Mouse (Mus musculus): ENCODE measurements at regions not wholly inside any gene's neighbourhood (a gene's known extent, or its start where the extent isn't known, plus 50 kb on each side); places are given as distances from the start of the nearest gene placed in this dataset.

DNA sequence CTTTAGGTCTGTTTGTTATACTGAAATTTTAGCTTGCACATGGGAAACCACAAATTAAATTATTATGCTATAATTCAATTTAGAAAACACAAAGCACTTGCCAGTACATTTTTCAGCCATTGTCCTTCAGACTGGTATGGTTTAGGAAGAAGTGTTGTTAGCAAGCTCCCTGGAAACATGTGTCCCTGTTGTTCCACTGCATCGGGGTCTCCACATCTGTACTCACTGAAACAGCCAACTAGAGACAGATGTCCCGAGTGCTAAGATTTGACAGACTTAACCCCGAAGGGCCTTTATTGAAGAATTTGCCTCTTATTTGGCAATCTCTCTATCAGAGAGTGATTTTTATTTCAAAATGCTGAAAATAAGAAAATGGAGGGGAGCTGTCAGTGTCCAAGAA, 362.6 kb downstream of the Rfpl4b start:
- WGBS, result 75% methylated on average over 3 of the region's 3 CpGs
- Histone ChIP-seq H3K27me3 (ENCODE audit: control insufficient read depth, insufficient read depth, low read length) (no peaks in the 10 kb centered on the region), H3K27ac (replicated peaks; ENCODE audit: insufficient read depth, low read depth, low read length) (no peak overlapping the region), H3K36me3 (ENCODE audit: control insufficient read depth, insufficient read depth, low read length) (no peaks in the 10 kb centered on the region), H3K4me1 (ENCODE audit: control insufficient read depth, insufficient read depth, low read length) (no peaks in the 10 kb centered on the region), H3K4me3 (ENCODE audit: insufficient read depth, low read depth, low read length) (no peak overlapping the region), H3K79me2 (ENCODE audit: control insufficient read depth, insufficient read depth, low read length) (no peaks in the 10 kb centered on the region), H3K9ac (ENCODE audit: low read depth, low read length) (no peak overlapping the region)
- no peak for DNase-seq (ENCODE audit: extremely low read depth, low read depth, low spot score)
- TF ChIP-seq POLR2A (IDR thresholded peaks at IDR 0.05; ENCODE audit: extremely low read depth, insufficient read depth, low read length) (no peak), CTCF (IDR thresholded peaks at IDR 0.05; ENCODE audit: low read depth, low read length) (no peak)

DNA sequence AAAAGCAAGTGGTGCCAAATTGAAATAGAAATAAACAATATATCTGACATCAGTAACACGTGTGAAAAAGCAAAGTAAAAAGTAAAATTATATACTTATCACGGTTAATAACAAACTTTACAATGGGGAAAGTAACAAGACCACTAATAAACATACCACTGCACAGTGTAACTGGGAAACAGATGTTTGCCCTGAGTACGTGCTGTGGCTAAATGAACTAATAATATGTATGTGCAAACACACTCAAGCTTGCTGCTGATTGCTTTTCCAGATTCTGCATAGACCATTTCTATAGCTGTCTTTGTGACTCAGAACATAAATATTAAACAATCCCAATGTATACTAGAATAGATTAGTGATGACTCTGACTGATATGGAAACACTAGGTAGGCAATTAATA, 363.2 kb downstream of the Rfpl4b start:
- H3K79me2 ChIP-seq (ENCODE audit: control insufficient read depth, insufficient read depth, low read length), result no peaks in the 10 kb centered on the region
- TF ChIP-seq POLR2A (IDR thresholded peaks at IDR 0.05; ENCODE audit: extremely low read depth, insufficient read depth, low read length) (no peak), CTCF (IDR thresholded peaks at IDR 0.05; ENCODE audit: low read depth, low read length) (no peak)
- no peaks in the 10 kb centered on the region for H3K4me1 ChIP-seq (ENCODE audit: control insufficient read depth, insufficient read depth, low read length)
- no peaks in the 10 kb centered on the region for H3K27me3 ChIP-seq (ENCODE audit: control insufficient read depth, insufficient read depth, low read length)
- no peak for DNase-seq (ENCODE audit: extremely low read depth, low read depth, low spot score)
- H3K36me3 ChIP-seq (ENCODE audit: control insufficient read depth, insufficient read depth, low read length), result no peaks in the 10 kb centered on the region
- no peak overlapping the region for H3K9ac ChIP-seq (ENCODE audit: low read depth, low read length)
- WGBS, result 77% methylated on average over 3 of the region's 3 CpGs
- H3K4me3 ChIP-seq (ENCODE audit: insufficient read depth, low read depth, low read length), result no peak overlapping the region
- no peak overlapping the region for H3K27ac ChIP-seq (replicated peaks; ENCODE audit: insufficient read depth, low read depth, low read length)

DNA sequence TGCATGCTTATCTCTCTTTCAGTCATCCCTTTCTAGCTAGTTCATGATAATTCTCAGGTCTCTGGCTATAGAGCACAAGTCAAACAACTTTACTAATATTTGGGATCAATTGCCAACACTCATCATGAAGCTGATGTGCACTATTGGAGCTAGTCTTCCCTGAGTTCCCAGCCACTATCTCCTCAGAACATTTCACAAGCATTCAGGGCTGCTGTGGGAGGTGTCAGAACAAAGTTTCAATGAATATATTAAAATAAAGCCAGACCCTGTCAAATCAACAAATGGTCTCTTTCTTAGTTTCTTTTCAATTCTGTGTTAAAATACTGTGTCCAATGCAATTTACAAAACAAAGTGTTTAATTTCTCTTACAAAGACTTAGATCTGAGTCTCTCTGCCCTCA, 364.8 kb downstream of the Rfpl4b start:
- no peak overlapping the region for H3K4me3 ChIP-seq (ENCODE audit: insufficient read depth, low read depth, low read length)
- no peak overlapping the region for H3K9ac ChIP-seq (ENCODE audit: low read depth, low read length)
- H3K4me1 ChIP-seq (ENCODE audit: control insufficient read depth, insufficient read depth, low read length), result no peaks in the 10 kb centered on the region
- H3K79me2 ChIP-seq (ENCODE audit: control insufficient read depth, insufficient read depth, low read length), result no peaks in the 10 kb centered on the region
- TF ChIP-seq CTCF (IDR thresholded peaks at IDR 0.05; ENCODE audit: low read depth, low read length) (no peak), POLR2A (IDR thresholded peaks at IDR 0.05; ENCODE audit: extremely low read depth, insufficient read depth, low read length) (no peak)
- H3K36me3 ChIP-seq (ENCODE audit: control insufficient read depth, insufficient read depth, low read length), result no peaks in the 10 kb centered on the region
- no peak overlapping the region for H3K27ac ChIP-seq (replicated peaks; ENCODE audit: insufficient read depth, low read depth, low read length)
- no peak for DNase-seq (ENCODE audit: extremely low read depth, low read depth, low spot score)
- H3K27me3 ChIP-seq (ENCODE audit: control insufficient read depth, insufficient read depth, low read length), result no peaks in the 10 kb centered on the region

DNA sequence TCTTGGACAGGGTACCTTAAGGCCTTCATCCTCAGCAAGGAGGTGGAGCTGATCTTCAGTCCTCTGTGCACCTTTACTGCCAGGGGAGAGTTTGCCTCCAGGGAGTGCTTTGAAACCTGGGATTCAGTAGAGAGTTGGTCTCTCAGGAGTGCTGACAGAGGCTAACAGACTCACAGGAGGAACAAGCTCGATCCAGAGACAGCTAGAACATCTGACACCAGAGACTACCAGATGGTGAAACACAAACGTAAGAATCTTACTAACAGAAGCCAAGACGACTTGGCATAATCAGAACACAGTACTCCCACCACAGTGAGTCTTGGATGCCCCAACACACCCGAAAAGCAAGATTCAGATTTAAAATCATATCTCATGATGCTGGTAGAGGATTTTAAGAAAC, 372.3 kb downstream of the Rfpl4b start:
- H3K27ac ChIP-seq (replicated peaks; ENCODE audit: insufficient read depth, low read depth, low read length), result no peak overlapping the region
- TF ChIP-seq CTCF (IDR thresholded peaks at IDR 0.05; ENCODE audit: low read depth, low read length) (no peak), POLR2A (IDR thresholded peaks at IDR 0.05; ENCODE audit: extremely low read depth, insufficient read depth, low read length) (no peak)
- DNase-seq (ENCODE audit: extremely low read depth, low read depth, low spot score), result no peak
- no peaks in the 10 kb centered on the region for H3K79me2 ChIP-seq (ENCODE audit: control insufficient read depth, insufficient read depth, low read length)
- no peaks in the 10 kb centered on the region for H3K36me3 ChIP-seq (ENCODE audit: control insufficient read depth, insufficient read depth, low read length)
- H3K4me3 ChIP-seq (ENCODE audit: insufficient read depth, low read depth, low read length), result no peak overlapping the region
- no peak overlapping the region for H3K9ac ChIP-seq (ENCODE audit: low read depth, low read length)
- H3K4me1 ChIP-seq (ENCODE audit: control insufficient read depth, insufficient read depth, low read length), result no peaks in the 10 kb centered on the region
- 79% methylated on average over 4 of the region's 4 CpGs for WGBS
- H3K27me3 ChIP-seq (ENCODE audit: control insufficient read depth, insufficient read depth, low read length), result no peaks in the 10 kb centered on the region

DNA sequence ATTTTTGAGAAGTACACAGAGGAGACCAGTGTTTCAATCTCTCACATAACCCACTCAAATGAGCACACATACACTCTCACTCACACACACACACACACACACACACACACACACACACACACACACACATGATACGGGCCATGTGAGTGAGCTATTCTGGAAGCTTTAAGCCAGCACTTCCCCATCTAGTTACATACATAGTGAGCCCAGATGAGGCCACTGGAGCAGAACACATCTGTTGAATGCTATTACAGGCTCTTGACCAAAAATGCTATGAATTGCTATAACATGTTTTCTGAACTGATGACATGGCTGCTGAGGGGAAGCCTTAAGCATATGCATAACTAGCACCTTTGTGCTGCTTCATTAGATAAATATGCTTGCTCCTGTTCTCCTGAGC, 373.9 kb downstream of the Rfpl4b start:
- 96% methylated on average over 1 of the region's 1 CpGs for WGBS
- H3K36me3 ChIP-seq (ENCODE audit: control insufficient read depth, insufficient read depth, low read length), result no peaks in the 10 kb centered on the region
- H3K4me3 ChIP-seq (ENCODE audit: insufficient read depth, low read depth, low read length), result no peak overlapping the region
- TF ChIP-seq CTCF (IDR thresholded peaks at IDR 0.05; ENCODE audit: low read depth, low read length) (no peak), POLR2A (IDR thresholded peaks at IDR 0.05; ENCODE audit: extremely low read depth, insufficient read depth, low read length) (no peak)
- H3K27ac ChIP-seq (replicated peaks; ENCODE audit: insufficient read depth, low read depth, low read length), result no peak overlapping the region
- H3K79me2 ChIP-seq (ENCODE audit: control insufficient read depth, insufficient read depth, low read length), result no peaks in the 10 kb centered on the region
- H3K4me1 ChIP-seq (ENCODE audit: control insufficient read depth, insufficient read depth, low read length), result no peaks in the 10 kb centered on the region
- DNase-seq (ENCODE audit: extremely low read depth, low read depth, low spot score), result no peak
- H3K27me3 ChIP-seq (ENCODE audit: control insufficient read depth, insufficient read depth, low read length), result no peaks in the 10 kb centered on the region
- H3K9ac ChIP-seq (ENCODE audit: low read depth, low read length), result no peak overlapping the region

DNA sequence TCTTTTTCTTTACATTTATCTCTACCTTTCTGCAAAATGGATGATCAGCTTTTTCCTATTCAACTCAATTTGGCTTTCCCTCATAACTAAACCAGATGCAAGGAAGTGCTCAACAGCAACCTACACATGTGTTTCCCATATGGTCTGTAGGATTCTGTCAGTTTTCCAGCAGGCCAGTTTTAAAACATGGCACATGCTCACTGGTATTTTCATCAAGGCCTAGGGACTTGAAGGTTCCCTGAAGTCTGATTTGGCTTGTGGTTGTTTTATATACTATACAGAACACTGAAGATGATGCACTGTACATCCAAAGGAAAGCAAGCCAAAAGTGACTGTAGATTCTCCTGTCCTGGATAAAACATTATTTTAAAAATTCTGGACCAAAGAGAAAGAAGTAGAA, 374.3 kb downstream of the Rfpl4b start:
- H3K4me1 ChIP-seq (ENCODE audit: control insufficient read depth, insufficient read depth, low read length), result no peaks in the 10 kb centered on the region
- no peak overlapping the region for H3K4me3 ChIP-seq (ENCODE audit: insufficient read depth, low read depth, low read length)
- no peak for DNase-seq (ENCODE audit: extremely low read depth, low read depth, low spot score)
- no peaks in the 10 kb centered on the region for H3K36me3 ChIP-seq (ENCODE audit: control insufficient read depth, insufficient read depth, low read length)
- TF ChIP-seq CTCF (IDR thresholded peaks at IDR 0.05; ENCODE audit: low read depth, low read length) (no peak), POLR2A (IDR thresholded peaks at IDR 0.05; ENCODE audit: extremely low read depth, insufficient read depth, low read length) (no peak)
- no peaks in the 10 kb centered on the region for H3K27me3 ChIP-seq (ENCODE audit: control insufficient read depth, insufficient read depth, low read length)
- H3K9ac ChIP-seq (ENCODE audit: low read depth, low read length), result no peak overlapping the region
- H3K27ac ChIP-seq (replicated peaks; ENCODE audit: insufficient read depth, low read depth, low read length), result no peak overlapping the region
- no peaks in the 10 kb centered on the region for H3K79me2 ChIP-seq (ENCODE audit: control insufficient read depth, insufficient read depth, low read length)
